Mouse (Mus musculus) megakaryocyte, adult 5-6 weeks (primary cell): ENCODE results near the gene Sept9. TPM values are rescaled to one million over a fixed set of nuclear protein-coding genes. Genes with fewer than 3 reads are reported as not detected.

Source experiments
- ATAC-seq: 2 replicates; pipeline ENCODE4 v1.8.0; 2016; ENCODE audit warnings: mild to moderate bottlenecking, inconsistent platforms; ENCODE audit not compliant: poor library complexity, severe bottlenecking
- total RNA-seq, 2 experiments: library from RNA; stranded (forward) in 1 of 2; stranded (reverse) in 1 of 2; fragments of 153-499, 151-499 nt in 1 of 2; fragments of 221-1000, 200-1000 nt in 1 of 2; gene quantifications; 2 replicates each; pipeline versions ENCODE4 v1.2.3 to v1.2.4; 2015 to 2017

Gene Sept9
- total RNA-seq, 2 experiments from 2014 or later, result 162 to 335 TPM

GRCm38 (mm10) chr11:117175472-117175871 is 24.0 kb upstream of the Sept9 start:
- no peak for ATAC-seq

- ATAC-seq, result peak; percentile 75
Measured at GRCm38 (mm10) chr11:117176304-117176703, 23.2 kb upstream of the Sept9 start.

GRCm38 (mm10) chr11:117176900-117177299 is 22.6 kb upstream of the Sept9 start:
- no peak for ATAC-seq

- peak; percentile 85 for ATAC-seq
Measured at GRCm38 (mm10) chr11:117177303-117177979, 22.0 kb upstream of the Sept9 start.

GRCm38 (mm10) chr11:117179902-117180301 is 19.6 kb upstream of the Sept9 start:
- no peak for ATAC-seq

GRCm38 (mm10) chr11:117182808-117183207 is 16.7 kb upstream of the Sept9 start:
- ATAC-seq, result no peak

- no peak for ATAC-seq
Measured at GRCm38 (mm10) chr11:117183299-117183698, 16.2 kb upstream of the Sept9 start.

- no peak for ATAC-seq
Measured at GRCm38 (mm10) chr11:117183841-117184240, 15.6 kb upstream of the Sept9 start.

- ATAC-seq, result no peak
Measured at GRCm38 (mm10) chr11:117185076-117185933, 14.2 kb upstream of the Sept9 start.

- ATAC-seq, result no peak
Measured at GRCm38 (mm10) chr11:117191524-117191923, 7.9 kb upstream of the Sept9 start.

- ATAC-seq, result 0 out of 2 replicates have a peak, but pooled peaks have one; percentile 16
Measured at GRCm38 (mm10) chr11:117194475-117194937, 5.0 kb upstream of the Sept9 start.

GRCm38 (mm10) chr11:117195616-117196015 is 3.8 kb upstream of the Sept9 start:
- no peak for ATAC-seq

- peak; percentile 72 for ATAC-seq
Measured at GRCm38 (mm10) chr11:117196681-117197080, 2.8 kb upstream of the Sept9 start.

- peak; percentile 59 for ATAC-seq
Measured at GRCm38 (mm10) chr11:117198122-117198521, 1.3 kb upstream of the Sept9 start.

GRCm38 (mm10) chr11:117201846-117202245 is 2.4 kb downstream of the Sept9 start:
- no peak for ATAC-seq

GRCm38 (mm10) chr11:117204606-117205005 is 5.1 kb downstream of the Sept9 start:
- ATAC-seq, result no peak

- no peak for ATAC-seq
Measured at GRCm38 (mm10) chr11:117205042-117205441, 5.6 kb downstream of the Sept9 start.

- no peak for ATAC-seq
Measured at GRCm38 (mm10) chr11:117205447-117205846, 6.0 kb downstream of the Sept9 start.

GRCm38 (mm10) chr11:117207436-117207835 is 8.0 kb downstream of the Sept9 start:
- ATAC-seq, result no peak

GRCm38 (mm10) chr11:117208151-117208673 is 8.8 kb downstream of the Sept9 start:
- ATAC-seq, result no peak

- no peak for ATAC-seq
Measured at GRCm38 (mm10) chr11:117216713-117217112, 17.3 kb downstream of the Sept9 start.

- no peak for ATAC-seq
Measured at GRCm38 (mm10) chr11:117218070-117218469, 18.6 kb downstream of the Sept9 start.
